Mouse (Mus musculus) heart, adult 2 months (tissue): ENCODE measurements around the gene Cpxm2.

Experiments used
- CTCF ChIP-seq: fragments of 200-600 bp; IDR thresholded peaks from 2 replicates; pipeline ENCODE4 v1.8.1; 2022; ENCODE audit warnings: antibody characterized with exemption, mild to moderate bottlenecking, moderate library complexity
- POLR2A ChIP-seq: fragments of 200-500 bp; IDR thresholded peaks from 2 replicates; pipeline ENCODE4 v1.6.1; 2011; ENCODE audit warnings: mild to moderate bottlenecking, low read depth, low read length, control low read depth; ENCODE audit not compliant: insufficient read depth

DNA sequence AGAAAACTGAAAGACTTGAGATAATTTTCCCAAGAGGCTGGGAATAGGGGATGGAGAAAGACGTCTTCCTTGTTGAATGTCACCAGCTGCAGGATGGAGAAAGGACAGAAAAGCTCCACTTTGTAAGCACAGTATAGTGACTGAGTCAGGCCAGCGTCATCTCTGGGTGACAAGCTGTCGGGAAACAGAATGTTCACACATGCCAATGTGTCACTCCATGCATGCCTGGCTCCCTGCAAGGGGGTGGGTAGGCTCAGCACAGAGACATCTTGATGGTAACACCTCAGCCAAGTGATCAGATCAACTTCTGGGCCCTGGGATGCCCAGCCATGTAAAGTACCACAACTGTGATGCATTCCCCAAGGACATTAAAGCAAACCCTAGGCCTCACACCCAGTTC, 26.5 kb upstream of the Cpxm2 start:
- TF ChIP-seq POLR2A (no peak), CTCF (no peak)
